Mouse (Mus musculus): ENCODE measurements around the gene Padi2.

Padi2 gene

GRCm38 (mm10) chr4:140919974-140920836, 14.1 kb downstream of the Padi2 start:
- no peak for DNase-seq (ENCODE audit: low spot score in 2 of 2)

GRCm38 (mm10) chr4:140922508-140922907, 16.4 kb downstream of the Padi2 start:
- DNase-seq (ENCODE audit: low spot score in 2 of 2): no peak

- no peak for DNase-seq (ENCODE audit: low spot score in 2 of 2)
Measured at GRCm38 (mm10) chr4:140925648-140926047, 19.5 kb downstream of the Padi2 start.

GRCm38 (mm10) chr4:140928349-140928748, 22.2 kb downstream of the Padi2 start:
- DNase-seq (ENCODE audit: low spot score in 2 of 2): no peak

GRCm38 (mm10) chr4:140929745-140930144, 23.6 kb downstream of the Padi2 start:
- no peak for DNase-seq (ENCODE audit: low spot score in 2 of 2)

GRCm38 (mm10) chr4:140930900-140931470, 24.8 kb downstream of the Padi2 start:
- no peak for DNase-seq (ENCODE audit: low spot score in 2 of 2)

GRCm38 (mm10) chr4:140935643-140936042, 29.5 kb downstream of the Padi2 start:
- no peak for DNase-seq (ENCODE audit: low spot score in 2 of 2)

GRCm38 (mm10) chr4:140944356-140944755, 38.2 kb downstream of the Padi2 start:
- DNase-seq (ENCODE audit: low spot score in 2 of 2): no peak

- DNase-seq (ENCODE audit: low spot score in 2 of 2): no peak
Measured at GRCm38 (mm10) chr4:140944961-140945442, 38.9 kb downstream of the Padi2 start.

GRCm38 (mm10) chr4:140945571-140945970, 39.4 kb downstream of the Padi2 start:
- no peak for DNase-seq (ENCODE audit: low spot score in 2 of 2)

GRCm38 (mm10) chr4:140946048-140946447, 39.9 kb downstream of the Padi2 start:
- DNase-seq (ENCODE audit: low spot score in 2 of 2): no peak

- DNase-seq (ENCODE audit: low spot score in 2 of 2): no peak
Measured at GRCm38 (mm10) chr4:140946580-140947205, 40.5 kb downstream of the Padi2 start.

- DNase-seq (ENCODE audit: low spot score in 2 of 2): no peak
Measured at GRCm38 (mm10) chr4:140947487-140948440, 41.6 kb downstream of the Padi2 start.

GRCm38 (mm10) chr4:140948481-140948880, 42.3 kb downstream of the Padi2 start:
- DNase-seq (ENCODE audit: low spot score in 2 of 2): no peak

- DNase-seq (ENCODE audit: low spot score in 2 of 2): no peak
Measured at GRCm38 (mm10) chr4:140949052-140949451, 42.9 kb downstream of the Padi2 start.

GRCm38 (mm10) chr4:140949616-140950015, 43.5 kb downstream of the Padi2 start:
- DNase-seq (ENCODE audit: low spot score in 2 of 2): no peak

GRCm38 (mm10) chr4:140950574-140950973, 44.4 kb downstream of the Padi2 start:
- no peak for DNase-seq (ENCODE audit: low spot score in 2 of 2)

- DNase-seq (ENCODE audit: low spot score in 2 of 2): no peak
Measured at GRCm38 (mm10) chr4:140951861-140952641, 45.9 kb downstream of the Padi2 start.

GRCm38 (mm10) chr4:140957131-140957702, 51.1 kb downstream of the Padi2 start:
- no peak for DNase-seq (ENCODE audit: low spot score in 2 of 2)

GRCm38 (mm10) chr4:140957725-140958124, 51.6 kb downstream of the Padi2 start:
- DNase-seq (ENCODE audit: low spot score in 2 of 2): peak; percentile 65 to 68
